Mouse (Mus musculus): Measurements from ENCODE around the gene Cnnm1.
A peak's percentile ranks its signal among the peaks of the same experiment; 100 is the strongest.

The Cnnm1 gene

GRCm38 (mm10) chr19:43510436-43511220 lies 70.4 kb downstream of the Cnnm1 start:
- DNase-seq (ENCODE audit: low read depth in 2 of 2, low spot score in 2 of 2) = no peak

GRCm38 (mm10) chr19:43511621-43512620 lies 71.7 kb downstream of the Cnnm1 start:
- DNase-seq (ENCODE audit: low read depth in 2 of 2, low spot score in 2 of 2) = no peak

- no peak for DNase-seq (ENCODE audit: low read depth in 2 of 2, low spot score in 2 of 2)
Observed at GRCm38 (mm10) chr19:43513874-43514273, 73.6 kb downstream of the Cnnm1 start.

GRCm38 (mm10) chr19:43515668-43516396 lies 75.6 kb downstream of the Cnnm1 start:
- no peak for DNase-seq (ENCODE audit: low read depth in 2 of 2, low spot score in 2 of 2)

GRCm38 (mm10) chr19:43516397-43517035 lies 76.3 kb downstream of the Cnnm1 start:
- no peak for DNase-seq (ENCODE audit: low read depth in 2 of 2, low spot score in 2 of 2)

GRCm38 (mm10) chr19:43517320-43517719 lies 77.1 kb downstream of the Cnnm1 start:
- no peak for DNase-seq (ENCODE audit: low read depth in 2 of 2, low spot score in 2 of 2)

GRCm38 (mm10) chr19:43517808-43518207 lies 77.6 kb downstream of the Cnnm1 start:
- DNase-seq (ENCODE audit: low read depth in 2 of 2, low spot score in 2 of 2) = no peak

- no peak for DNase-seq (ENCODE audit: low read depth in 2 of 2, low spot score in 2 of 2)
Observed at GRCm38 (mm10) chr19:43518261-43518660, 78.0 kb downstream of the Cnnm1 start.

- DNase-seq (ENCODE audit: low read depth in 2 of 2, low spot score in 2 of 2) = no peak
Observed at GRCm38 (mm10) chr19:43519226-43519625, 79.0 kb downstream of the Cnnm1 start.

GRCm38 (mm10) chr19:43520402-43520801 lies 80.2 kb downstream of the Cnnm1 start:
- no peak for DNase-seq (ENCODE audit: low read depth in 2 of 2, low spot score in 2 of 2)

GRCm38 (mm10) chr19:43521362-43521761 lies 81.1 kb downstream of the Cnnm1 start:
- no peak for DNase-seq (ENCODE audit: low read depth in 2 of 2, low spot score in 2 of 2)

GRCm38 (mm10) chr19:43521996-43522395 lies 81.8 kb downstream of the Cnnm1 start:
- DNase-seq (ENCODE audit: low read depth in 2 of 2, low spot score in 2 of 2) = no peak

- peak; percentile 65 to 69 for DNase-seq (ENCODE audit: low read depth in 2 of 2, low spot score in 2 of 2)
Observed at GRCm38 (mm10) chr19:43523551-43523950, 83.3 kb downstream of the Cnnm1 start.

- peak; percentile 92 for DNase-seq (ENCODE audit: low read depth in 2 of 2, low spot score in 2 of 2)
Observed at GRCm38 (mm10) chr19:43524187-43525103, 84.2 kb downstream of the Cnnm1 start, which contains the start of gene Got1. Gene Got1 (minus strand): TSS chr19:43524605.

- DNase-seq (ENCODE audit: low read depth in 2 of 2, low spot score in 2 of 2) = no peak
Observed at GRCm38 (mm10) chr19:43525104-43525482, 84.9 kb downstream of the Cnnm1 start.

GRCm38 (mm10) chr19:43525566-43525965 lies 85.3 kb downstream of the Cnnm1 start:
- DNase-seq (ENCODE audit: low read depth in 2 of 2, low spot score in 2 of 2) = no peak

- no peak for DNase-seq (ENCODE audit: low read depth in 2 of 2, low spot score in 2 of 2)
Observed at GRCm38 (mm10) chr19:43526025-43526424, 85.8 kb downstream of the Cnnm1 start.

- DNase-seq (ENCODE audit: low read depth in 2 of 2, low spot score in 2 of 2) = no peak
Observed at GRCm38 (mm10) chr19:43527131-43527530, 86.9 kb downstream of the Cnnm1 start.

GRCm38 (mm10) chr19:43528056-43528587 lies 87.9 kb downstream of the Cnnm1 start:
- no peak for DNase-seq (ENCODE audit: low read depth in 2 of 2, low spot score in 2 of 2)

Data from CD8-positive naive resting alpha-beta T cell, adult 2 months (primary cell).